Mouse (Mus musculus): ENCODE data around the gene Il23r. TPM values are rescaled to one million over a fixed set of nuclear protein-coding genes. Genes with fewer than 3 reads are reported as not detected.
"Not testable (repeated sequence)": the region's sequence is repeated elsewhere in the genome, so short reads cannot be mapped to it uniquely, and the experiment has no call there.

Gene Il23r
- 0.74 and 1.3 TPM in 2 replicates for total RNA-seq (2017)

- ATAC-seq (ENCODE audit: extremely low read depth, insufficient number of reproducible peaks, low FRiP score, poor library complexity, severe bottlenecking) = no peak
Measured at GRCm38 (mm10) chr6:67491755-67492154, at the start of gene Il23r. Gene Il23r (minus strand): TSS chr6:67491855.

GRCm38 (mm10) chr6:67535777-67536054, 44.1 kb upstream of the Il23r start, which contains the start of gene Tacstd2:
Gene Tacstd2 (minus strand): TSS chr6:67535796.
- ATAC-seq (ENCODE audit: extremely low read depth, insufficient number of reproducible peaks, low FRiP score, poor library complexity, severe bottlenecking) = no peak

DNA sequence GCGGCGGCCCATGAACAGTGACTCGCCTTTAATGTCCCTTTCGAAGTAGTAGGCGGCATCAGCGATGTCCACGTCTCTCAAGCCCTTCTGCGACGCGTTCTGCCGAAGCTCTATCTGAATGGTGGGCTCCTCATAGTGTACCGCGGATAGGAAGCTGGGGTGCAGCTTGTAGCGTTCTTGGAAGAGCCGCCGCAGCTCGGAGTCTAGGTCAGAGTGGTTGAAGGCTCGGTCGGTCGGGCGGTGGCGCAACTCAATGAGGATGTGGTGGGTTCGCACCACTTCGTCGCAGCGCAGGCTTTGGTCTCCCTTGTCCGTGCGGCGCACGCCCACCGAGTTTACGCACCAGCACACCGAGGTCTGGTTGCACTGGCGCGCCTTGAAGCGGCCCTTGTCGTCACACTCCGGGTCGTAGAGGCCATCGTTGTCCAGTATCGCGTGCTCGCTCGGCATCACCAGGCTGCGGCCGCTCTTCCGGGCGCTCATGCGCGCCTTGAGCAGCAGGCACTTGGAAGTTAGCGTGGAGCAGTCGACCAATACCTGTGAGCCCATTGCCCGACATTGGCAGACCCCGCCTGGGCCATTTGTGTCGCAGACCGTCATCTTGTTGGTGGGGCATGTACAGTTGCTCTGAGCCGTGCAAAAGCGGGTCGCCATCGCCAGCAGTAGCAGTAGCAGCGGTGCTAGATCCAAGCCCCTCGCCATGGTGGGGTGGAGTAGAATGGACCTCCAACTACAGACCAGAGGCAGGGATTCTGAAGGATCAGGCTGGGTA, 43.5 kb upstream of the Il23r start:
- peak; percentile 45 for ATAC-seq (ENCODE audit: extremely low read depth, insufficient number of reproducible peaks, low FRiP score, poor library complexity, severe bottlenecking)

DNA sequence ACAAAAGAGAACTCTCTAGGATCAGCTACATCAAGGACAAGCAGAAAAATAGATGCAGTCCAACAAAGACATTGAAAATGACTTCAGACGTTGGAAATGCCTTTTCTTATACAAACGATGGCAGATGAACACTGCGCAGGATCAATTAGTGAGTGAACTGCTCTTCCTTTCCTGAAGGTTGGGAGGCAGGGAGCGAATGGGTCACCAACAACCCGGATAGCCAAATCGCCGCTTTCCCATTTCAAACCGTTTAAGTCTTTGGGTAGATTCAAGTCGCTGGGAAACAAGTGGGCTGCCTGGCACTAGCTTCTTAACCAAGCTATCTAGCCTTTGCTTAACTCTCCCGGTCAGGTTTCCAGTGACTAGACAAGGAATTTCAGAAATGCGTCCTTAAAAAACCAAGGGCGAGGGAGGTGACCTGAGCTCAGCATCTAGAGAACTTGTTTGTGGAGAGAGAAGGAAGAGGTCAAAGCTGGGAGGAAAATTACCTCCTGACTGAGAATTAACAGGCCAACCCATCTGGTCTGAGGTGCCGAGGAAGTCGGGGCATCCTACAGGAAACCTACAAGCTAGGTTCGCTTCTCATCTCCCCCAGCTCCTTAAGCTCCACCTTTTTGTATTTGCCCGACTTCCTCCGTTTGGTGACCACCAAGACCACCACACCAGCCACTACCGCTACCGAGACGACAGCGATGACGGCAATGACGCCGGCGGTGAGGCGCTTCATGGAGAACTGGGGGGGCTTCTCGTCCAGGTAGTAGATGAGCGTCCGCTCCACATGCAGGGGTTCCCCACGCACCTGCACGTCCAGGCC, 42.7 kb upstream of the Il23r start:
- ATAC-seq (ENCODE audit: extremely low read depth, insufficient number of reproducible peaks, low FRiP score, poor library complexity, severe bottlenecking) = no peak

DNA sequence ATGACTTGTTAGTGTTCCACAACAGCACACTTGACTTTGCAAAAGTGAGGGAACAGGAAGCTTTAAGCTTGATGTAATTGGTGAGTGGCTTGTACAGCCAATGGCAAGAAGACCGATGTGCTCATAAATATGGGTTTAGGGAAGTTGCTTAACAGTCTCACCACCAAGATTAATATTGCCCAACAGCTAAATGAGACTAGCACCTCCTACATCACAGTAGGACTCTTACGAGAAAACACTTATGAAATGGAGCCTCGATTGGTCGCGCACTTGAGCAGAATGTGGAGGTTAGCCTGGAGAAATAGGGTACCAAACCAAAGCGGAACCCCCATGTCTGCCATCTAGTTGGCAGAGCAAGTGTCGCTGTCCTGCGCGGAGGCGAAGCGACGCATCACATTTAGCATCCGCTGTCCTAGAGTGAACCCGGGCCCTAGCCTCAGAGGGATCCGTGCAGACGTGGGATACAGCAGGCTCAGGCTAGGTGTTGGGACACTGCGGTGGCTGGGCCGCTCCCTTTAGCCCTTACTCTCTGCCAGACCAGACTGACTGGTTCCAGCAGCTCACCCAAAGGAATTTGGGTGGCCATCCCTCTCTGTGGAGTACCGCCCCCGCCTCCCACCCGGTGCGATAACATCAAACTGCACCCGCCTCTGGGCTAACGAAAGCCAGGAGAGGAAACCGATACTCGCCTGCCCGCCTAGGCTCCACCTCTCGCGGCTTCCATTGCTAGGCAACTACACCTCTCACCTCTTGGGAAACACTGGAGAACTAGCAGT, 41.2 kb upstream of the Il23r start:
- peak; percentile 75 for ATAC-seq (ENCODE audit: extremely low read depth, insufficient number of reproducible peaks, low FRiP score, poor library complexity, severe bottlenecking)

GRCm38 (mm10) chr6:67531822-67532162, 40.1 kb upstream of the Il23r start:
- ATAC-seq (ENCODE audit: extremely low read depth, insufficient number of reproducible peaks, low FRiP score, poor library complexity, severe bottlenecking) = no peak; the same call in 1 of the 2 replicates

GRCm38 (mm10) chr6:67530992-67531821, 39.6 kb upstream of the Il23r start:
- ATAC-seq (ENCODE audit: extremely low read depth, insufficient number of reproducible peaks, low FRiP score, poor library complexity, severe bottlenecking) = no peak

DNA sequence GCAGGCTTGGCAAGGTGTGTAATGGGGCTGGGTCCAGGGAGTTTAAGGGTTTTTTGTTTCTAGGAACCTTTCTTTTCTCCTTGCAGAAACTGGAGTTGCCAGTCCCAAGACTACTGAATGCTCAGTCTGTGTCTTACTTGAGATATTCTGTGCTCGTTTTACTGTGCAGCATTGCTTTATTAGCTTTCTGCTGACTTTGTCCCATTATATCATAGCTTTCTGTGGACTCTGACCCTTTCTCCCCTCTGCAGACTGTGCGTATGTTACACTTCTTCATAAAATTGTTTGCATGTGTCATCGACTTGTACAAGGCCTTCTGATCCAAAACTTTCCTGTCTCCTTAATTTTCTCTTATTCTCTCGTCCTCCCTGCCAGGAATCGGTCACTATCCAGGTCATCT, 34.7 kb upstream of the Il23r start:
- ATAC-seq (ENCODE audit: extremely low read depth, insufficient number of reproducible peaks, low FRiP score, poor library complexity, severe bottlenecking) = no peak

DNA sequence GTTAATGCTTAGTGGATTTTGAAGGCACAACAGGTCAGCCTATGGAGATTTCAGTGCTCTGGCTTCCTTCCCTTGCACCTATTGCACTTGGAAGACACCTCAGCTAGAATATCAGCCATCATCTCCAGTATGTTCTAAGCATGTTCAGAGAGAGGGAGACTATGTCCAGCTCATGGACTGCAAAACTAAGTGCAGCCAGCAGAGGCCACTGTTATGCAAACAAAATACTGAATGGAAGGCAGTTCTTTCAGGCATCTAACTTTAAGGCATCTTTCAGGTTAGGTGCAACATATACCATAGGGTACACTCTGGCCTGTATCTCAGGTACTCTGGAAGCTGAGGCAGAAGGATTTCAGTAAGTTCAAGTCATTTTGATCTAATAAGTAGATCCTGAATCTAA, 19.1 kb upstream of the Il23r start:
- peak; percentile 98 for ATAC-seq (ENCODE audit: extremely low read depth, insufficient number of reproducible peaks, low FRiP score, poor library complexity, severe bottlenecking)

DNA sequence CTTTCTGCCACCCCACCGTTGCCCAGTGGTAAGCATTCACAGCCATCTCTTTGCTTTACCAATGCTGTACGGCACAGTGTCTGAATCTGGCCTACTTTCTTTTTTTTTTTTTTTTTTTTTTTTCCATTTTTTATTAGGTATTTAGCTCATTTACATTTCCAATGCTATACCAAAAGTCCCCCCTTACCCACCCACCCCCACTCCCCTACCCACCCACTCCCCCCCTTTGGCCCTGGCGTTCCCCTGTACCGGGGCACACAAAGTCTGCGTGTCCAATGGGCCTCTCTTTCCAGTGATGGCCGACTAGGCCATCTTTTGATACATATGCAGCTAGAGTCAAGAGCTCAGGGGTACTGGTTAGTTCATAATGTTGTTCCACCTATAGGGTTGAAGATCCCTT, 10.3 kb upstream of the Il23r start:
- ATAC-seq (ENCODE audit: extremely low read depth, insufficient number of reproducible peaks, low FRiP score, poor library complexity, severe bottlenecking) = not testable (repeated sequence)

GRCm38 (mm10) chr6:67481012-67481411, 10.6 kb downstream of the Il23r start:
- ATAC-seq (ENCODE audit: extremely low read depth, insufficient number of reproducible peaks, low FRiP score, poor library complexity, severe bottlenecking) = no peak

GRCm38 (mm10) chr6:67471242-67471641, 20.4 kb downstream of the Il23r start:
- no peak for ATAC-seq (ENCODE audit: extremely low read depth, insufficient number of reproducible peaks, low FRiP score, poor library complexity, severe bottlenecking)

DNA sequence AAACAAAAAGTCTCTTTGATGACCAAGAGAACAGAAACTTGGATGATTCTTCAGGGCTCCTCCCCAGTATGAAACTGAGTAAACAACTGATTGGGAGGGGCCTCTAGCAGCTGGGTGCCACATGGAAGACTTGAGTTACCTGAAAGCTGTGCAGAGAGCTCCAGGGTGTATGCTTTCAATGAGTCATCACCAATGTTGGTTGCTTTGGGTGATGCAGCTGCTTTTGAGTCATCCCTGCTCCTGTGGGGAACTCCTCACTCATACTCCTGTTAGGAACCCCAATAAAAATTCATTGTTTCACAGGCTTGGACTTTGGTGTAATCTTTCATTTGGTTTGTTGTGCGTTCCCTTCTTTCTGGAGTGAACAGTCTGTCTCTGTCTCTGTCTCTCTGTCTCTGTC, 32.2 kb downstream of the Il23r start:
- no peak for ATAC-seq (ENCODE audit: extremely low read depth, insufficient number of reproducible peaks, low FRiP score, poor library complexity, severe bottlenecking)

GRCm38 (mm10) chr6:67451330-67451729, 40.3 kb downstream of the Il23r start:
- no peak for ATAC-seq (ENCODE audit: extremely low read depth, insufficient number of reproducible peaks, low FRiP score, poor library complexity, severe bottlenecking)

DNA sequence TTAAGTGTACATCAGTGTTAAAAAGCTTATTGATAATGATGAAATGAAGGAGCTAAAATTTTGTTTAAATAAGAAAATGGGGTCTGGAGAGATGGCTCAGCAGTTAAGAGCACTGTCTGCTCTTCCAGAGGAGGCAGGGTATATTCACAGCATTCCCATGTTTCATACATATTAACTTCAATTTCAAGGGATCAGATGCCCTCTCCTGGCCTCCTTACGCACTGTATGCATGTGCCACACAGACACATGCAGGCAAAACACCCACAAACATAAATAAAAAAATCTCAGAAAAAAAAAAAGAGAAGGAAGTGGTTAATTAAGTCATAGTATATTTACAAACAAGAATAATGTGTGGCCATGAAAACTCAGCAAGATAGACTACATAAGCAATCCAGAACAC, 45.8 kb downstream of the Il23r start:
- ATAC-seq (ENCODE audit: extremely low read depth, insufficient number of reproducible peaks, low FRiP score, poor library complexity, severe bottlenecking) = no peak

GRCm38 (mm10) chr6:67443124-67443523, 48.5 kb downstream of the Il23r start:
- ATAC-seq (ENCODE audit: extremely low read depth, insufficient number of reproducible peaks, low FRiP score, poor library complexity, severe bottlenecking) = no peak

DNA sequence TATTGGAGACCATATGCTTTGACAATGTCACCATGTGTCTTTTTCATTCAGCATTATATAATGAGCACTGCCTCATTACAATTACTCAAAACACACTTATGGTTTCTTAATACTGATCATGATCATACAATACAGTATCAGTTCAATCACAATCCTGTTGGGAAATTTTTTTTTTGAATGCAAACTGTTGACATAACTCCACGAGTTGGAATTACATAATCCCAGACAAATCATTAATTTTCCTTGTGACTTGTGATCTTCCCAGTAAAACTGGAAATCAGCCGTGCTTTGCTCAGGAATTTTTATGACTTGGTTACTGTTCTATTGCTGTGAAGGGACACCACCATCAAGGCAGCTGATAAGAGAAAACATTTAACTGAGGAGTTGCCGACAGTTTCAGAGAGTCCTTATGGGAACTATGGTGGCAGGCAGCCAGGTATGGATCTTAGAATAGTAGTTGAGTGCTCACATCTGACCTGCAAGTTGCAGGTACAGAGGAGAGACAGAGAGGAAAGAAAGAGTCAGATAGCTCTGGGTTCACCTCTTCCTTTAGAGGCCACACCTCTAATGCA, 53.8 kb downstream of the Il23r start:
- no peak for ATAC-seq (ENCODE audit: extremely low read depth, insufficient number of reproducible peaks, low FRiP score, poor library complexity, severe bottlenecking)

- ATAC-seq (ENCODE audit: extremely low read depth, insufficient number of reproducible peaks, low FRiP score, poor library complexity, severe bottlenecking) = no peak
Measured at GRCm38 (mm10) chr6:67437028-67437427, 54.6 kb downstream of the Il23r start.

GRCm38 (mm10) chr6:67436295-67436694, 55.4 kb downstream of the Il23r start:
- no peak for ATAC-seq (ENCODE audit: extremely low read depth, insufficient number of reproducible peaks, low FRiP score, poor library complexity, severe bottlenecking)
